Mouse (Mus musculus) neural tube, embryonic 15.5 days (tissue): ENCODE results near the gene Vipr1. TPM values are rescaled to one million over a fixed set of nuclear protein-coding genes. Genes with fewer than 3 reads are reported as not detected.
A peak's percentile ranks its signal among the peaks of the same experiment; 100 is the strongest.

Experiments used
- ATAC-seq: fragments of 200-750 bp; cut with Nextera tagmentation; 2 replicates; pipeline ENCODE4 v1.8.0; 2017; ENCODE audit warnings: mild to moderate bottlenecking, moderate TSS enrichment, moderate library complexity; ENCODE audit not compliant: low FRiP score
- H3K27ac ChIP-seq: fragments of 300-500 bp; sonication (generic); replicated peaks from 2 replicates; pipeline ENCODE4 v1.5.1; 2015; ENCODE audit warnings: mild to moderate bottlenecking, inconsistent platforms
- H3K27me3 ChIP-seq: fragments of 300-500 bp; sonication (generic); replicated peaks from 2 replicates; pipeline ENCODE4 v1.6.1; 2015; ENCODE audit warnings: inconsistent platforms
- H3K36me3 ChIP-seq: fragments of 300-500 bp; sonication (generic); 2 replicates; pipeline ENCODE4 v1.6.1; 2015; ENCODE audit warnings: inconsistent platforms
- H3K4me1 ChIP-seq: fragments of 300-500 bp; sonication (generic); 2 replicates; pipeline ENCODE4 v1.6.1; 2015; ENCODE audit warnings: inconsistent platforms
- H3K4me2 ChIP-seq: fragments of 300-500 bp; sonication (generic); 2 replicates; pipeline ENCODE4 v1.6.1; 2015; ENCODE audit warnings: inconsistent platforms, mild to moderate bottlenecking, moderate library complexity
- H3K4me3 ChIP-seq: fragments of 300-500 bp; sonication (generic); replicated peaks from 2 replicates; pipeline ENCODE4 v1.5.1; 2015; ENCODE audit warnings: mild to moderate bottlenecking, inconsistent platforms
- H3K9ac ChIP-seq: fragments of 300-500 bp; sonication (generic); replicated peaks from 2 replicates; pipeline ENCODE4 v1.6.1; 2015; ENCODE audit warnings: mild to moderate bottlenecking, inconsistent platforms
- H3K9me3 ChIP-seq: fragments of 300-500 bp; sonication (generic); replicated peaks from 2 replicates; pipeline ENCODE4 v1.6.1; 2016; ENCODE audit warnings: inconsistent platforms
- WGBS: fragments of 180-500 bp; shearing (Covaris S2); methylation state at CpG from one replicate; pipeline ENCODE4 v1.1.7; 2015; ENCODE audit warnings: mixed read lengths; 5-methylcytosine and 5-hydroxymethylcytosine counted together
- polyA plus RNA-seq: library from polyadenylated mRNA; unstranded; fragments of >200 nt; fragmentation: Nextera tagmentation; extraction: Ambion mirVana; gene quantifications from 2 replicates; pipeline ENCODE4 v1.2.1, GENCODE M21; 2015

The Vipr1 gene
- polyA plus RNA-seq, 1 experiment from 2014 or later, result 0.38 TPM

DNA sequence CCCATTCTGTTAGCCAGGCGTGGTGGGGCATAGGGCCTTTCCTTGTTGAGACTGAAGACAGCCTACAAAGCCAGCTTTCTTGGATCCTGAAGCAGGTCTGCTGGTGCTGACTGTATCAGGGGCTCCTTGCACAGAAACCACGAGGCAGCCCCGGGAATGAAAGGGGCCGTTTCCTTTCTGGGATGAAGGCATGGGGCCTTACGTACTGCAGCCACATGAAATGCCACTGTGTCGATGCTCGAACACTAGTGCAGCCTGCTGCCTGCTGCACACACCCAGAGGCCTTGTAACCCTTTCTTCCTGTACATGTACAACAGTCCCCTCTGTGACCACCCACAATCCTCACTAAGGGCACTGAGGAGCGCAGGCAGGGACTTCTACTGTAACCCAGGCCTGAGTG, 38.7 kb downstream of the Vipr1 start:
- no peak overlapping the region for H3K4me3 ChIP-seq
- ATAC-seq, result no peak
- H3K9me3 ChIP-seq, result no peaks in the 10 kb centered on the region
- H3K9ac ChIP-seq, result no peak overlapping the region
- H3K27ac ChIP-seq, result no peak overlapping the region
- H3K36me3 ChIP-seq, result peaks cover 33% of the 10 kb centered on the region
- 81% methylated on average over 8 of the region's 8 CpGs for WGBS
- H3K27me3 ChIP-seq, result no peaks in the 10 kb centered on the region
- H3K4me2 ChIP-seq, result no peak overlapping the region
- H3K4me1 ChIP-seq, result peaks cover 6% of the 10 kb centered on the region; the same call in 1 of the 2 replicates

DNA sequence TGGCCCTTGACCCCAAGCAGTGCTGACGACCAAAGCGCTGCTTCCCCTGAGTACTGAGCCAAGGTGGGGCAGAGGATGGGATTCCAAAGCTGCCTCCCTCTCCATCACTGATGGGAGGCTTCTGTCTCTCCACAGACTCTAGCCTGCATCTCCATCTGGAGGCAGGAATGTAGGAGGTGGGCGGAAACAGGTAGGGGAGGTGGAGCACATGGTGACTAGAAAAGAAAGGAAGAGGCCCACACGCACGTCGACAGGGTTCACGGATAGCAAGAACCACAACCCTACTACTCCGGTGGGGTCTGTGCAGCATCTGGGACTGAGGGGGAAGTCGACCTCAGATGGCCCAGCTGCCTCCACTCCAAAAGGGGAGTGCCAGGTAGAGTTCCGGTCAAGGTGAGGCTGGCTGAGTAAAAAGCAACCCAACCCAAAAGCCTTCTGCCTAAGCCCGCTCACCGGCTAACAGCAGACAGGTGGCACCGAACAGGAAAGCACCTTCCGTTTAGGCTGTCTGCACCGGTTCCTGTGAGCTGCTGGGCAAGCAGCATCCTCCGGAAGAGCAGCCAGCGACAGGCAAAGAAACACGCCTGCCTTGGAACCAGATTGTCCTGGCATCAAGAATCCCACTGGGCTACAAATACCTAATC, 39.6 kb downstream of the Vipr1 start:
- Histone ChIP-seq H3K4me2 (no peak overlapping the region), H3K36me3 (peaks cover 38% of the 10 kb centered on the region), H3K9me3 (no peaks in the 10 kb centered on the region), H3K4me3 (no peak overlapping the region), H3K27me3 (no peaks in the 10 kb centered on the region), H3K4me1 (peaks cover 6% of the 10 kb centered on the region; the same call in 1 of the 2 replicates), H3K9ac (no peak overlapping the region), H3K27ac (no peak overlapping the region)
- no peak for ATAC-seq
- WGBS, result 80% methylated on average over 18 of the region's 18 CpGs

DNA sequence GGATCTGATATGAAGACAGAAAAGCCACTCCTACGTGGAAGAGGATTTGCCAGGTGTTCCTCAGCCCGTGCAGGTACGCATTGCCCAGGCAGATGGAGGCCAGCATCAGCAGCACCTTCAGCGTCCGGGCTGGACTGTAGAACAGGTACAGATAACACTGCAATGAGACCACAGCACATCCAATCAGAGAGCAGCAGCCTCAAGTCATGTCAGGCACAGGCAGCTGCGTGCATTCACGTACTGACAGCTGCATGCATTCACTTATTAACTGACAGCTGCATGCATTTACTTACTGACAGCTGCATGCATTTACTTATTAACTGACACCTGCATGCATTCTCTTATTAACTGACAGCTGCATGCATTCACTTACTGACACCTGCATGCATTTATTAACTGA, 42.2 kb downstream of the Vipr1 start:
- no peak overlapping the region for H3K4me2 ChIP-seq
- WGBS, result 83% methylated on average over 7 of the region's 7 CpGs
- no peaks in the 10 kb centered on the region for H3K9me3 ChIP-seq
- H3K27me3 ChIP-seq, result no peaks in the 10 kb centered on the region
- H3K4me3 ChIP-seq, result no peak overlapping the region
- no peak overlapping the region for H3K27ac ChIP-seq
- H3K9ac ChIP-seq, result no peak overlapping the region
- no peak for ATAC-seq
- peaks cover 5% of the 10 kb centered on the region for H3K4me1 ChIP-seq
- H3K36me3 ChIP-seq, result peaks cover 49% of the 10 kb centered on the region

DNA sequence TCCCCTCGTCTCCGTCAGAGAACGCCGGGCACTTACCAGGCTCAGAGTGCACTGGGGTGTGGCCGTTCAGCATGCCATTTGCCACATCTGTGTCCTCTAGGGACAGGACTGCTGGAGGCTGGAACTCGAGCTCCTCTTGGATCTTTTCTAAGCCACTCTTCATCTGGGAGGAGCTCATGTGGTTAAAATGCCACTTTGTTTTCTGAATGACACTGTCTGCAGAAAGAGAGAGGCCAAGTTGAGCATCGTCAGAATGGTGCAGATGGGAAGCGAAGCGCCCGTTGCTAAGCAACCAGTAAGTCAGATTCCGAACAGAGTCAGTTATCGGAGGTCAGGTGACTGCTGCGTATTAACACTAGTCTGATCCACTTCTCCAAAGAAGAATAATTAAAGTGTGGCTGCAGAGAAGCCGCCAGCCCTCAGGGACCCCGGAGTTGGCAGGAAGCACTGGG, 47.7 kb downstream of the Vipr1 start:
- Histone ChIP-seq H3K36me3 (peaks cover 46% of the 10 kb centered on the region), H3K4me2 (peak overlapping the region; percentile 49), H3K4me3 (peak overlapping the region; percentile 20; the same call in 1 of the 2 replicates), H3K9ac (no peak overlapping the region), H3K9me3 (no peaks in the 10 kb centered on the region), H3K4me1 (peaks cover 21% of the 10 kb centered on the region), H3K27me3 (no peaks in the 10 kb centered on the region), H3K27ac (peak overlapping the region; percentile 78)
- peak; percentile 90 for ATAC-seq
- 22% methylated on average over 15 of the region's 15 CpGs for WGBS

DNA sequence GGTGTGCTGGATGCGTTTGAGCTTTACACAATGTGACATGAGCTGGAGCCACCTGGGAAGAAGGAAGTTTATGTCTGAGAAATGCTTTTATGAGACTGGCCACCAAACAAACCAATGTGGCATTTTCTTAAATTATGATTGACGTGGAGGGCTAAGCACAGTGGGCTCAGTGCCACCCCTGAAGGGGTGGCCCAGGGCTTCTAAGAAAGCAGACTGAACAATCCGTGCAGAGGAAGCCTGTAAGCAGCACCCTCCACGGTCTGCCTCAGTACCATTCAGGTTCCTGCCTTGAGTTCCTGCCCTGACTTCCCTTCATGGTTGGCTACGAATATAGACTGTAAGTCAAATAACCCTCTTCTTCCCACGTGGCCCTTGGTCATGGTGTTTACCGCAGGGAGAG, 48.2 kb downstream of the Vipr1 start:
- peaks cover 21% of the 10 kb centered on the region for H3K4me1 ChIP-seq
- no peaks in the 10 kb centered on the region for H3K9me3 ChIP-seq
- ATAC-seq, result peak; percentile 46
- H3K36me3 ChIP-seq, result peaks cover 45% of the 10 kb centered on the region
- no peak overlapping the region for H3K9ac ChIP-seq
- WGBS, result 73% methylated on average over 7 of the region's 7 CpGs
- H3K27me3 ChIP-seq, result no peaks in the 10 kb centered on the region
- H3K27ac ChIP-seq, result peak overlapping the region; percentile 78
- H3K4me2 ChIP-seq, result peak overlapping the region; percentile 49
- H3K4me3 ChIP-seq, result no peak overlapping the region

DNA sequence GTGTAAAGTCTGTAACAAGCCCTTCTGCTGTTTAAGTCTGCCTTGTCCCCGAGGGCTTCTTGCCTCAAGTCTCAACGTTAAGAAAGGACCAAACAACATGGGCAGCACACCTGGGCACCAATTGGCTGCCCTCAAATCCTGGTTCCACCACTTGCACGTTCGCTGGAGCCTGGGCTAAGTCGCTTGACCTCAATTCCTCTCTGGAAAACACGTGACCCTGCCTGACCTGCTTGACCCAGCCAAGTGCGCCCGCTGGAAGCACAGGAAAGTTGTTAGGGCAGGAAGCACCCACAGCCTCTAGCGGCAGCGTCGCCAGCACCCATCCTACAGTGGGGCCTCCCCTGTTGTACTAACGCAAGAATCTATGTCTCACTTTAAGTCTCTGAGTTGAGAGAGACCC, 52.2 kb downstream of the Vipr1 start:
- Histone ChIP-seq H3K9me3 (no peaks in the 10 kb centered on the region), H3K4me3 (no peak overlapping the region), H3K9ac (no peak overlapping the region), H3K4me2 (no peak overlapping the region), H3K27me3 (no peaks in the 10 kb centered on the region), H3K36me3 (peaks cover 43% of the 10 kb centered on the region), H3K4me1 (peaks cover 16% of the 10 kb centered on the region), H3K27ac (no peak overlapping the region)
- no peak for ATAC-seq
- WGBS, result 81% methylated on average over 12 of the region's 12 CpGs

DNA sequence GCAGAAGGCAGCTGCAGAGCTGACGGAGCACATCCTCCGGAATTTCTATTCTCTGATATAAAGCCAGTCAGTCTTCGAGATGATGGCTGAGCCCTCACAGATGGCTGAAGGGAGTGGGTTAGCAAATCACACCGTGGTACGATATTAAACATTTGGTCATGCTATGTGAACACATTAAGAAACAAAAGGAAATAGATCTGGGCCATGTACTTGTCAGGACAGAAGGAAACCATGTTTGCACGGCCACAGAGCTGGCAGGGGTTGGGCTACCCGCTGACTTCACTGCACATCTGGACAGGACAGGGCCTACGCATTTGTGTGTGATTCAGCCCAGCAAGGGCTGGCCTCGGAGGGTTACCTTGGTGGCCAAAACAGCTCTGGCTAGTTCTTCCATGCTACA, 54.1 kb downstream of the Vipr1 start:
- H3K9me3 ChIP-seq, result no peaks in the 10 kb centered on the region
- H3K4me1 ChIP-seq, result no peaks in the 10 kb centered on the region
- H3K4me2 ChIP-seq, result no peak overlapping the region
- H3K36me3 ChIP-seq, result peaks cover 45% of the 10 kb centered on the region
- H3K27ac ChIP-seq, result no peak overlapping the region
- ATAC-seq, result no peak
- H3K9ac ChIP-seq, result no peak overlapping the region
- no peaks in the 10 kb centered on the region for H3K27me3 ChIP-seq
- WGBS, result 85% methylated on average over 9 of the region's 9 CpGs
- H3K4me3 ChIP-seq, result no peak overlapping the region

DNA sequence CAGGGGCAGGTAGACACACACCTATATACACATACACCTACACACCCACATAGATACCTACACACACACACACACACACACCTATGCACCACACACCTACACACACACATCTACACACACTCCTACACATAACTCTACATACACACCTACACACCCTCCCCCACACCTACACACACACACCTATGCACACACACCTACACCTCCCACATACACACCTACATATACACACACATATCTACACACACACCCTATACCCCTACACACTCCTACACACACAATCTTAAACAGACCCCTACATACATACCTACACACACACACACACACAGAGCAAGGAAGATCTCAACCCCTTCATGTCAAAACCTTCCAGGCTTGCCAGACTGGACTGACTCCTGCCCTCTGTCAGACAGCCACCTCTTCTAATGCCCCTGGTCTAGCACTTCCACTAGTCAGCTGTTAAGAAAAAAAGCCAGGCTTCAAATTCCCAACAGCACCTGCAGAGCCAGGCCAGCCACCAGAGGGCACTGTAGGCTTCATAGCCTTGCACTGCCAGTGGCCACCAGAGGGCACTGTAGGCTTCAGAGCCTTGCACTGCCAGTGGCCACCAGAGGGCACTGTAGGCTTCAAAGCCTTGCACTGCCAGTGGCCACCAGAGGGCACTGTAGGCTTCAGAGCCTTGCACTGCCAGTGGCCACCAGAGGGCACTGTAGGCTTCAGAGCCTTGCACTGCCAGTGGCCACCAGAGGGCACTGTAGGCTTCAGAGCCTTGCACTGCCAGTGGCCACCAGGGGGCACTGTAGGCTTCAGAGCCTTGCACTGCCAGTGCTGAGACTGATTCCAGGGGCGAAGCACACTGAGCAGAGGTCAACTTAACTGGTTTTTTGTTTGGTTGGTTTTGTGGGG, 54.9 kb downstream of the Vipr1 start:
- H3K27ac ChIP-seq, result no peak overlapping the region
- H3K36me3 ChIP-seq, result peaks cover 39% of the 10 kb centered on the region
- WGBS, result 100% methylated on average over 1 of the region's 1 CpGs
- no peak overlapping the region for H3K9ac ChIP-seq
- H3K4me3 ChIP-seq, result no peak overlapping the region
- ATAC-seq, result no peak; the same call in 1 of the 2 replicates
- no peaks in the 10 kb centered on the region for H3K27me3 ChIP-seq
- no peaks in the 10 kb centered on the region for H3K9me3 ChIP-seq
- peaks cover under 1% of the 10 kb centered on the region for H3K4me1 ChIP-seq
- no peak overlapping the region for H3K4me2 ChIP-seq

DNA sequence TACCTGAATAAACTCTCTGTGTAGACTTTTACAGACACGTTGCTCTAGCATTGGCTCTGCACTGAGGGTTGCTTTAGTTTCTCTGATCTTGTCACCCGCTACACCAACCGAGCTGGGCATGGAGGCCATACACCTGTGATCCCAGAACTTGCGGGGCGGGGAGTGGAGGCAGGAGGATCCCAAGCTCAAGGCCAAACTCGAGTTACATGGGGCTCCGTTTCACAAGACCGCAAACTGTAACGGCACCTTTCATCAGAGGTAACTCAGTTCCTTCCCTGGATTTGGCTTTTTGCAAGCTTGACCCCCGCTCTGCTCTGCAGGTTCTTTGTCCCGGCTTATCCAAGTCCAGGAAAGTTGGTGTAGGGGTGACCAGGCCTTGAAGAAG, 61.7 kb downstream of the Vipr1 start:
- Histone ChIP-seq H3K9ac (peak overlapping the region; percentile 85), H3K27ac (peak overlapping the region; percentile 82; the same call in 1 of the 2 replicates), H3K27me3 (0 out of 2 replicates have a peak, but pooled peaks cover 3% of the 10 kb centered on the region), H3K36me3 (peaks cover 11% of the 10 kb centered on the region), H3K4me2 (peak overlapping the region; percentile 98), H3K4me1 (peaks cover 31% of the 10 kb centered on the region), H3K4me3 (peak overlapping the region; percentile 92), H3K9me3 (no peaks in the 10 kb centered on the region)
- WGBS, result 30% methylated on average over 11 of the region's 11 CpGs
- peak; percentile 4; the same call in 1 of the 2 replicates for ATAC-seq

DNA sequence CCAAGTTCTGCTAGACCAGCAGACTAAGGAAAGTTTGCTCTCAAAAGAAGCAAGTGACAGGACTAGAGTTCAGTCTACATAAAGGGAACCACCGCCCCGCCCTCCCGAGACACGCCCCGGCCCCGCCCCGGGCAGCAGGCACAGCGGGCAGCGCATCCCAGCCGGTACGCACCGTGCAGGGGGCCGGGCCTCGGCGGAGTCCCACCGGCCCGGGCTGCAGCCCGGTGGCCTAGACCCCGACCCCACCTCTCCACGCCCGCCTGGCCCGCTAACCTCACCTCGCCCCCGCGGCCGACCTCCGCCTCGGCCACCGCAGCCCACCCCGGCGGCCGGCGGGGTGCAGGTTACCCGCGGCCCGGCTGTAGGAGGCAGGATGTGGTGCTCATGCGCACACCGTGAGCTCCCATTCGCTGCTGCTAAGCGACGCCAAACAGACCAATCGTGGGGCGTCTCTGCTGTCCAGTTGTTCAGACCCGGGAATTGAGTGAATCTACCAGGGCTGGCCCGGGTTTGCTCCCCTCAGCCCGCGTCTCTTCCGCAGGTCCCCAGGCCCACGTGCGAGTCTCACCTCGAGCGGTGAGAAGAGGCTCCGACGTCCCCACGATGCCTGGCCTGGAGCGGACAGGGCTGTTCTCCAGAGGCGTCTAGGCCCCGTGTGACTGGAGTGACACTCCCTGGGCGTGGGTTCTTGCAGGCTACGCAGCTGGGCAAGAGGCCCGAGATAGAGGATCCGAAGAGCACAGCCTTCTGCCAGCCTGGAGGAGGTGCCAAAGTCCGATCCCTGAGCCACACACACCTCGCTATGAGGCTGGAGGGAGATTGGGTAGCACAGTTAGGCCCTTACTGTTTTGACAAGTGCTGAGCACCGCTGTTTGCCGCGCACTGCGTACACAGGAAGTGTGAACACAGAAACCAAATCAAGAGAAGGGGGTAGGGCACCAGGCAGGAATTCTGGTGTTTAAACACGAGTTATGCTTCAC, 62.4 kb downstream of the Vipr1 start, which contains the start of gene Sec22c:
TSS of gene Sec22c (minus strand) at position 845 of the 980 bp plus-strand sequence.
- peak; percentile 95 for ATAC-seq

More for the DNA sequence above, 62.4 kb downstream of the Vipr1 start, which contains the start of gene Sec22c:
- Histone ChIP-seq H3K27ac (peak within 1 kb of the TSS; percentile 82), H3K9me3 (no peaks in the 10 kb centered on the region), H3K4me1 (peaks cover 36% of the 10 kb centered on the region), H3K27me3 (0 out of 2 replicates have a peak, but pooled peaks cover 3% of the 10 kb centered on the region), H3K9ac (peak within 1 kb of the TSS; percentile 85), H3K4me3 (peak within 1 kb of the TSS; percentile 92), H3K4me2 (peak within 1 kb of the TSS; percentile 98), H3K36me3 (peaks cover 5% of the 10 kb centered on the region; the same call in 1 of the 2 replicates)
- WGBS, result 1% methylated on average over 69 of the region's 69 CpGs
